Mouse (Mus musculus): ENCODE measurements around the gene Kdm2a. TPM values are rescaled to one million over a fixed set of nuclear protein-coding genes. Genes with fewer than 3 reads are reported as not detected.

The Kdm2a gene
- polyA plus RNA-seq, 1 experiment: 66.1 TPM

GRCm38 (mm10) chr19:4437886-4438285 is 39.8 kb upstream of the Kdm2a start:
- Histone ChIP-seq H3K4me1 (ENCODE audit: control insufficient read depth, insufficient read depth, low read length) (no peaks in the 10 kb centered on the region), H3K4me3 (ENCODE audit: insufficient read depth, low read length) (no peak overlapping the region), H3K27ac (ENCODE audit: insufficient read depth, low read length) (no peak overlapping the region)
- TF ChIP-seq POLR2A (IDR thresholded peaks at IDR 0.05; ENCODE audit: extremely low read depth, insufficient read depth, low read length) (no peak), CTCF (IDR thresholded peaks at IDR 0.05; ENCODE audit: extremely low read depth, insufficient read depth, low read length) (no peak)

- H3K4me1 ChIP-seq (ENCODE audit: control insufficient read depth, insufficient read depth, low read length): no peaks in the 10 kb centered on the region
- TF ChIP-seq POLR2A (IDR thresholded peaks at IDR 0.05; ENCODE audit: extremely low read depth, insufficient read depth, low read length): no peak
- TF ChIP-seq CTCF (IDR thresholded peaks at IDR 0.05; ENCODE audit: extremely low read depth, insufficient read depth, low read length): no peak
- H3K4me3 ChIP-seq (ENCODE audit: insufficient read depth, low read length): no peak overlapping the region
- no peak overlapping the region for H3K27ac ChIP-seq (ENCODE audit: insufficient read depth, low read length)
Observed at GRCm38 (mm10) chr19:4436254-4436653, 38.2 kb upstream of the Kdm2a start.

GRCm38 (mm10) chr19:4434999-4435398 is 36.9 kb upstream of the Kdm2a start:
- Histone ChIP-seq H3K4me1 (ENCODE audit: control insufficient read depth, insufficient read depth, low read length) (no peaks in the 10 kb centered on the region), H3K27ac (ENCODE audit: insufficient read depth, low read length) (no peak overlapping the region), H3K4me3 (ENCODE audit: insufficient read depth, low read length) (no peak overlapping the region)
- TF ChIP-seq CTCF (IDR thresholded peaks at IDR 0.05; ENCODE audit: extremely low read depth, insufficient read depth, low read length) (no peak), POLR2A (IDR thresholded peaks at IDR 0.05; ENCODE audit: extremely low read depth, insufficient read depth, low read length) (no peak)

GRCm38 (mm10) chr19:4433756-4434155 is 35.7 kb upstream of the Kdm2a start:
- Histone ChIP-seq H3K4me1 (ENCODE audit: control insufficient read depth, insufficient read depth, low read length) (no peaks in the 10 kb centered on the region), H3K4me3 (ENCODE audit: insufficient read depth, low read length) (no peak overlapping the region), H3K27ac (ENCODE audit: insufficient read depth, low read length) (no peak overlapping the region)
- TF ChIP-seq CTCF (IDR thresholded peaks at IDR 0.05; ENCODE audit: extremely low read depth, insufficient read depth, low read length): no peak
- no peak for TF ChIP-seq POLR2A (IDR thresholded peaks at IDR 0.05; ENCODE audit: extremely low read depth, insufficient read depth, low read length)

- no peak overlapping the region for H3K4me3 ChIP-seq (ENCODE audit: insufficient read depth, low read length)
- H3K27ac ChIP-seq (ENCODE audit: insufficient read depth, low read length): no peak overlapping the region
- TF ChIP-seq CTCF (IDR thresholded peaks at IDR 0.05; ENCODE audit: extremely low read depth, insufficient read depth, low read length) (no peak), POLR2A (IDR thresholded peaks at IDR 0.05; ENCODE audit: extremely low read depth, insufficient read depth, low read length) (no peak)
- no peaks in the 10 kb centered on the region for H3K4me1 ChIP-seq (ENCODE audit: control insufficient read depth, insufficient read depth, low read length)
Observed at GRCm38 (mm10) chr19:4430091-4430620, 32.1 kb upstream of the Kdm2a start.

GRCm38 (mm10) chr19:4425610-4426366 is 27.7 kb upstream of the Kdm2a start:
- TF ChIP-seq POLR2A (IDR thresholded peaks at IDR 0.05; ENCODE audit: extremely low read depth, insufficient read depth, low read length): no peak
- TF ChIP-seq CTCF (IDR thresholded peaks at IDR 0.05; ENCODE audit: extremely low read depth, insufficient read depth, low read length): peak; percentile 37; the same call in 1 of the 2 replicates
- no peak overlapping the region for H3K27ac ChIP-seq (ENCODE audit: insufficient read depth, low read length)
- H3K4me1 ChIP-seq (ENCODE audit: control insufficient read depth, insufficient read depth, low read length): no peaks in the 10 kb centered on the region
- no peak overlapping the region for H3K4me3 ChIP-seq (ENCODE audit: insufficient read depth, low read length)

- H3K4me1 ChIP-seq (ENCODE audit: control insufficient read depth, insufficient read depth, low read length): no peaks in the 10 kb centered on the region
- no peak for TF ChIP-seq POLR2A (IDR thresholded peaks at IDR 0.05; ENCODE audit: extremely low read depth, insufficient read depth, low read length)
- no peak for TF ChIP-seq CTCF (IDR thresholded peaks at IDR 0.05; ENCODE audit: extremely low read depth, insufficient read depth, low read length)
- H3K27ac ChIP-seq (ENCODE audit: insufficient read depth, low read length): no peak overlapping the region
- no peak overlapping the region for H3K4me3 ChIP-seq (ENCODE audit: insufficient read depth, low read length)
Observed at GRCm38 (mm10) chr19:4423021-4423420, 24.9 kb upstream of the Kdm2a start.

- Histone ChIP-seq H3K4me3 (ENCODE audit: insufficient read depth, low read length) (no peak overlapping the region), H3K27ac (ENCODE audit: insufficient read depth, low read length) (no peak overlapping the region), H3K4me1 (ENCODE audit: control insufficient read depth, insufficient read depth, low read length) (no peaks in the 10 kb centered on the region)
- TF ChIP-seq CTCF (IDR thresholded peaks at IDR 0.05; ENCODE audit: extremely low read depth, insufficient read depth, low read length) (no peak), POLR2A (IDR thresholded peaks at IDR 0.05; ENCODE audit: extremely low read depth, insufficient read depth, low read length) (no peak)
Observed at GRCm38 (mm10) chr19:4422581-4422980, 24.5 kb upstream of the Kdm2a start.

- Histone ChIP-seq H3K4me3 (ENCODE audit: insufficient read depth, low read length) (no peak overlapping the region), H3K27ac (ENCODE audit: insufficient read depth, low read length) (no peak overlapping the region), H3K4me1 (ENCODE audit: control insufficient read depth, insufficient read depth, low read length) (no peaks in the 10 kb centered on the region)
- TF ChIP-seq CTCF (IDR thresholded peaks at IDR 0.05; ENCODE audit: extremely low read depth, insufficient read depth, low read length): no peak
- TF ChIP-seq POLR2A (IDR thresholded peaks at IDR 0.05; ENCODE audit: extremely low read depth, insufficient read depth, low read length): no peak
Observed at GRCm38 (mm10) chr19:4420153-4420910, 22.2 kb upstream of the Kdm2a start.

Measured in cortical plate, adult 2 months (tissue).